ENCODE assay signal across 24 mouse cellular contexts in the genomic region with DNA sequence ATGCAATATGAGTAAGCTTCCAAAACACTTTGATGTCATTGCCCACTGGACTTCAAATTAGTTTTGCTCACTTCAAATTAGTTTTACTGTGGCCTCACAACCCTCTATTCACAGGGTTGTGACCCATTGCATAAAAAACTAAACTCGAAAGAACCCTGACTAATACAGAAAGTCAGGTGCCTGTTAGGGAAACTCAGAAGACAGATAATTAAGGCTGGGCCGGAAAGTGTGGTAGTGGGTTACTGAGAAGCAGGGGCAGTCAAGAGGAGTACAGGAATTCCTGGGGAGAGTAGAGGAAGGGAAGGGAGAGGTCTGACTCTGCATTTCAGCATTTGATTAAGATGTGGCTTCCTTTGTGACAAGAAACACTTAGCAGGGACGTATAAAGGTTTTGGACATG. TPM values are rescaled to one million over a fixed set of nuclear protein-coding genes. Genes with fewer than 3 reads are reported as not detected.
DNase-seq lines count a peak whose midpoint lies in the region; TF ChIP-seq lines count a peak whose summit lies in the region.
"Had no signal": no experiment of that assay in that cellular context is flagged by ENCODE, and none has a peak within 500 bp of the region (broad histone marks: within the 10 kb centered on the region; RNA-seq: fewer than 3 reads in every experiment).

No protein-coding gene starts in this region.

- TF ChIP-seq RAD21 in CH12.LX (IDR thresholded peaks at IDR 0.05; ENCODE audit: low read depth, low read length), result no peak; the same call in 1 of the 2 replicates

- no peaks in the 10 kb centered on the region for H3K9me3 ChIP-seq in CH12.LX (replicated peaks; ENCODE audit: low read length)
- H3K9me3 ChIP-seq: forebrain, embryonic 10.5 days; forebrain, embryonic 13.5 days; G1E; heart, embryonic 10.5 days; heart, embryonic 13.5 days; hindbrain, embryonic 13.5 days had no signal

- no peak overlapping the region for H3K4me3 ChIP-seq in CH12.LX (replicated peaks in 1 of 3; ENCODE audit: low read depth in 2 of 3, low read length in 2 of 3, poor library complexity in 1 of 3)
- H3K4me3 ChIP-seq: forebrain, embryonic 10.5 days; forebrain, embryonic 13.5 days; heart, embryonic 10.5 days; heart, embryonic 13.5 days; hindbrain, embryonic 13.5 days had no signal

- peaks cover 26 to 39% of the 10 kb centered on the region in 2 experiments for H3K4me1 ChIP-seq in CH12.LX (ENCODE audit: control insufficient read depth in 1 of 2, insufficient read depth in 2 of 2)
- H3K4me1 ChIP-seq: forebrain, embryonic 10.5 days; forebrain, embryonic 13.5 days; hindbrain, embryonic 13.5 days had no signal

- no peak for TF ChIP-seq CTCF in CH12.LX (conservative IDR thresholded peaks at IDR 0.05 in 1 of 2, IDR thresholded peaks at IDR 0.05 in 1 of 2; ENCODE audit: low read depth in 2 of 2, low read length in 2 of 2)

- peak; percentile 99 for TF ChIP-seq EP300 in CH12.LX (IDR thresholded peaks at IDR 0.05; ENCODE audit: low read length)

- no peak for TF ChIP-seq POLR2A in CH12.LX (IDR thresholded peaks at IDR 0.05; ENCODE audit: low read depth, low read length)

- DNase-seq in A20 (ENCODE audit: low read depth, low spot score), result peak; percentile 48
- DNase-seq in CD4-positive helper T cell, adult 2 months (ENCODE audit: low read depth, low spot score), result peak; percentile 27
- peak; percentile 81 for DNase-seq in CH12.LX (ENCODE audit: extremely low read depth)
- peak; percentile 63 for DNase-seq in induced T-regulatory cell, adult 2 months (ENCODE audit: low read depth)
- no peak for DNase-seq in c-Kit-positive CD71-positive TER-119-positive erythroid progenitor cells, embryonic 14.5 days (ENCODE audit: low spot score)
- DNase-seq in lung, postnatal 4 days, result no peak
- no peak for DNase-seq in heart, postnatal 4 days
- DNase-seq: adrenal gland, adult 2 months; adrenal gland, postnatal 14 days; cerebellum, adult 11-12 months; cerebellum, adult 8-10 months; cerebellum, postnatal 10 days; cerebellum, postnatal 36 days; gastrocnemius, postnatal 10 days; heart, adult 18-20 months; heart, postnatal 14 days; kidney, adult 2 months had no signal

- peak overlapping the region; percentile 45 for H3K9ac ChIP-seq in CH12.LX (ENCODE audit: insufficient read depth, low read depth)
- H3K9ac ChIP-seq: forebrain, embryonic 13.5 days; heart, embryonic 13.5 days; hindbrain, embryonic 13.5 days had no signal

- dilution Hi-C loops in CH12.LX (cut with MboI; ENCODE audit: extremely low pct_ligation_motif_present, extremely low pct_unique_long_range_greater_than_20kb, low sequenced_read_pairs), result no loop called here

- in situ Hi-C loops in CH12.LX (cut with MboI; ENCODE audit: low pct_ligation_motif_present, low pct_unique_long_range_greater_than_20kb, low sequenced_read_pairs), result no loop called here

- peak overlapping the region; percentile 92 for H3K4me2 ChIP-seq in CH12.LX (ENCODE audit: insufficient read depth, low read depth, poor library complexity, severe bottlenecking)
- H3K4me2 ChIP-seq: forebrain, embryonic 13.5 days; heart, embryonic 13.5 days; hindbrain, embryonic 13.5 days had no signal

- H3K79me2 ChIP-seq in CH12.LX (replicated peaks; ENCODE audit: control insufficient read depth, extremely low read depth, insufficient read depth, poor library complexity, severe bottlenecking), result no peaks in the 10 kb centered on the region

- peak overlapping the region; percentile 85 for H3K27ac ChIP-seq in CH12.LX (ENCODE audit: insufficient read depth, low read depth)
- H3K27ac ChIP-seq: forebrain, embryonic 10.5 days; forebrain, embryonic 13.5 days; heart, embryonic 10.5 days; heart, embryonic 13.5 days; hindbrain, embryonic 13.5 days had no signal

- H3K36me3 ChIP-seq in CH12.LX (replicated peaks in 1 of 2; ENCODE audit: control insufficient read depth in 1 of 2, insufficient read depth in 1 of 2, low read length in 1 of 2), result no peaks in the 10 kb centered on the region
- H3K36me3 ChIP-seq: forebrain, embryonic 10.5 days; G1E; heart, embryonic 10.5 days; heart, embryonic 13.5 days; hindbrain, embryonic 13.5 days had no signal

- no peaks in the 10 kb centered on the region for H3K27me3 ChIP-seq in CH12.LX (replicated peaks)
- H3K27me3 ChIP-seq: forebrain, embryonic 13.5 days; heart, embryonic 13.5 days; hindbrain, embryonic 13.5 days; Patski had no signal

TF ChIP-seq in CH12.LX, 34 proteins besides CTCF, POLR2A, EP300 and RAD21:
- TF ChIP-seq CHD1 (IDR thresholded peaks at IDR 0.05; ENCODE audit: low read depth, low read length) (peak; percentile 67), E2F4 (IDR thresholded peaks at IDR 0.05; ENCODE audit: insufficient replicate concordance, low read depth, low read length) (no peak), MAX (IDR thresholded peaks at IDR 0.05; ENCODE audit: low read length) (peak; percentile 68), RCOR1 (conservative IDR thresholded peaks at IDR 0.05; ENCODE audit: low read depth, low read length) (peak; percentile 98), ZMIZ1 (IDR thresholded peaks at IDR 0.05; ENCODE audit: low read depth, low read length) (no peak), UBTF (IDR thresholded peaks at IDR 0.05; ENCODE audit: low read depth, low read length) (no peak), MAZ (IDR thresholded peaks at IDR 0.05; ENCODE audit: low read depth, low read length) (0 out of 2 replicates have a peak, but pooled peaks have one; percentile 84), IRF4 (IDR thresholded peaks at IDR 0.05; ENCODE audit: low read depth, low read length) (peak; percentile 100), SIN3A (IDR thresholded peaks at IDR 0.05; ENCODE audit: low read length) (peak; percentile 84), HCFC1 (IDR thresholded peaks at IDR 0.05; ENCODE audit: low read depth, low read length) (peak; percentile 52; the same call in 1 of the 2 replicates), ETS1 (conservative IDR thresholded peaks at IDR 0.05; ENCODE audit: low read depth, low read length) (peak; percentile 97), JUND (conservative IDR thresholded peaks at IDR 0.05; ENCODE audit: low read depth, low read length) (peak; percentile 95), BHLHE40 (IDR thresholded peaks at IDR 0.05; ENCODE audit: low read depth, low read length) (peak; percentile 99), NELFE (IDR thresholded peaks at IDR 0.05; ENCODE audit: low read depth, low read length) (0 out of 2 replicates have a peak, but pooled peaks have one; percentile 14), MYC (IDR thresholded peaks at IDR 0.05; ENCODE audit: low read depth, low read length) (peak; percentile 87), ZNF384 (IDR thresholded peaks at IDR 0.05; ENCODE audit: low read depth, low read length) (peak; percentile 86), TBP (conservative IDR thresholded peaks at IDR 0.05; ENCODE audit: low read depth, low read length) (no peak), ZC3H11A (IDR thresholded peaks at IDR 0.05; ENCODE audit: low read depth, low read length) (no peak), MEF2A (IDR thresholded peaks at IDR 0.05; ENCODE audit: borderline replicate concordance, low read depth, low read length) (peak; percentile 95), JUN (IDR thresholded peaks at IDR 0.05; ENCODE audit: insufficient read depth, low read depth, low read length) (peak; percentile 96), POLR2AphosphoS2 (IDR thresholded peaks at IDR 0.05; ENCODE audit: low read depth, low read length) (no peak), GABPA (IDR thresholded peaks at IDR 0.05; ENCODE audit: insufficient replicate concordance, low read depth, low read length) (no peak), KAT2A (IDR thresholded peaks at IDR 0.05; ENCODE audit: insufficient replicate concordance, low read length) (0 out of 2 replicates have a peak, but pooled peaks have one; percentile 31), ELF1 (IDR thresholded peaks at IDR 0.05; ENCODE audit: low read depth, low read length) (peak; percentile 40; the same call in 1 of the 2 replicates), SMC3 (IDR thresholded peaks at IDR 0.05; ENCODE audit: low read depth, low read length) (peak; percentile 17; the same call in 1 of the 2 replicates), CHD2 (IDR thresholded peaks at IDR 0.05; ENCODE audit: low read length) (peak; percentile 88), MXI1 (IDR thresholded peaks at IDR 0.05; ENCODE audit: low read depth, low read length) (no peak; the same call in 1 of the 2 replicates), TCF12 (IDR thresholded peaks at IDR 0.05; ENCODE audit: low read depth, low read length) (peak; percentile 98), MAFK (IDR thresholded peaks at IDR 0.05; ENCODE audit: insufficient replicate concordance, low read length) (peak; percentile 91), PAX5 (IDR thresholded peaks at IDR 0.05; ENCODE audit: low read length) (no peak), NRF1 (IDR thresholded peaks at IDR 0.05; ENCODE audit: low read depth, low read length) (no peak)

RNA-seq across cellular contexts. Expression of gene Arl4a, which starts 29.4 kb away (rescaled TPM):
- total RNA-seq in CH12.LX (2012; rRNA removed) (24.7 and 25.4 TPM in 2 replicates), CH12.LX (2014; rRNA removed) (24.6 and 28.7 TPM in 2 replicates)
- 24.3 and 25.4 TPM in 2 replicates for polyA plus RNA-seq in CH12.LX (2012; ENCODE audit: insufficient read length, low read depth)
- 10 to 100 TPM; 27.0 to 27.5 TPM for total RNA-seq in heart, postnatal 4 days (2021)

Comparison
In these comparisons a context has a peak if more than half of its experiments do, and no peak if none do; other contexts are left out.
1. DNase-seq: peak in A20 (single experiment), CD4-positive helper T cell, adult 2 months (single experiment), CH12.LX (single experiment) and induced T-regulatory cell, adult 2 months (single experiment); none in c-Kit-positive CD71-positive TER-119-positive erythroid progenitor cells, embryonic 14.5 days (single experiment), lung, postnatal 4 days (0 of 2) and heart, postnatal 4 days (single experiment).